Mouse (Mus musculus) right cerebral cortex, adult 18-20 months (tissue): Measurements from ENCODE around the gene Lgr4.

Source experiments
- DNase-seq: peaks from one replicate; pipeline ENCODE4 v3.0.0; 2022; ENCODE audit warnings: mixed read lengths

The Lgr4 gene

GRCm38 (mm10) chr2:109922306-109922705, 4.9 kb downstream of the Lgr4 start:
- no peak for DNase-seq

- DNase-seq = no peak
Measured at GRCm38 (mm10) chr2:109923031-109923430, 5.6 kb downstream of the Lgr4 start.

- DNase-seq = no peak
Measured at GRCm38 (mm10) chr2:109923945-109924344, 6.5 kb downstream of the Lgr4 start.

GRCm38 (mm10) chr2:109926984-109927383, 9.5 kb downstream of the Lgr4 start:
- DNase-seq = no peak

GRCm38 (mm10) chr2:109927446-109927845, 10.0 kb downstream of the Lgr4 start:
- no peak for DNase-seq

- DNase-seq = no peak
Measured at GRCm38 (mm10) chr2:109927876-109928275, 10.4 kb downstream of the Lgr4 start.

- DNase-seq = no peak
Measured at GRCm38 (mm10) chr2:109928791-109929190, 11.3 kb downstream of the Lgr4 start.

- no peak for DNase-seq
Measured at GRCm38 (mm10) chr2:109929256-109929655, 11.8 kb downstream of the Lgr4 start.

- DNase-seq = no peak
Measured at GRCm38 (mm10) chr2:109930366-109930765, 12.9 kb downstream of the Lgr4 start.

GRCm38 (mm10) chr2:109930771-109931170, 13.3 kb downstream of the Lgr4 start:
- DNase-seq = no peak

- DNase-seq = no peak
Measured at GRCm38 (mm10) chr2:109931978-109932780, 14.7 kb downstream of the Lgr4 start.

GRCm38 (mm10) chr2:109933151-109933550, 15.7 kb downstream of the Lgr4 start:
- DNase-seq = no peak

- no peak for DNase-seq
Measured at GRCm38 (mm10) chr2:109934086-109934485, 16.6 kb downstream of the Lgr4 start.

- DNase-seq = no peak
Measured at GRCm38 (mm10) chr2:109935194-109935593, 17.7 kb downstream of the Lgr4 start.

GRCm38 (mm10) chr2:109935754-109936409, 18.4 kb downstream of the Lgr4 start:
- DNase-seq = no peak

- no peak for DNase-seq
Measured at GRCm38 (mm10) chr2:109936410-109936755, 18.9 kb downstream of the Lgr4 start.

GRCm38 (mm10) chr2:109941973-109942444, 24.6 kb downstream of the Lgr4 start:
- DNase-seq = no peak

- no peak for DNase-seq
Measured at GRCm38 (mm10) chr2:109942810-109943570, 25.5 kb downstream of the Lgr4 start.

- no peak for DNase-seq
Measured at GRCm38 (mm10) chr2:109944995-109945394, 27.5 kb downstream of the Lgr4 start.

- DNase-seq = no peak
Measured at GRCm38 (mm10) chr2:109945532-109945931, 28.1 kb downstream of the Lgr4 start.

GRCm38 (mm10) chr2:109946426-109946825, 29.0 kb downstream of the Lgr4 start:
- no peak for DNase-seq

GRCm38 (mm10) chr2:109949519-109949918, 32.1 kb downstream of the Lgr4 start:
- DNase-seq = no peak

- DNase-seq = no peak
Measured at GRCm38 (mm10) chr2:109950311-109950710, 32.9 kb downstream of the Lgr4 start.

GRCm38 (mm10) chr2:109951050-109951449, 33.6 kb downstream of the Lgr4 start:
- no peak for DNase-seq
